ENCODE assay signal across 8 mouse cellular contexts in the genomic region with DNA sequence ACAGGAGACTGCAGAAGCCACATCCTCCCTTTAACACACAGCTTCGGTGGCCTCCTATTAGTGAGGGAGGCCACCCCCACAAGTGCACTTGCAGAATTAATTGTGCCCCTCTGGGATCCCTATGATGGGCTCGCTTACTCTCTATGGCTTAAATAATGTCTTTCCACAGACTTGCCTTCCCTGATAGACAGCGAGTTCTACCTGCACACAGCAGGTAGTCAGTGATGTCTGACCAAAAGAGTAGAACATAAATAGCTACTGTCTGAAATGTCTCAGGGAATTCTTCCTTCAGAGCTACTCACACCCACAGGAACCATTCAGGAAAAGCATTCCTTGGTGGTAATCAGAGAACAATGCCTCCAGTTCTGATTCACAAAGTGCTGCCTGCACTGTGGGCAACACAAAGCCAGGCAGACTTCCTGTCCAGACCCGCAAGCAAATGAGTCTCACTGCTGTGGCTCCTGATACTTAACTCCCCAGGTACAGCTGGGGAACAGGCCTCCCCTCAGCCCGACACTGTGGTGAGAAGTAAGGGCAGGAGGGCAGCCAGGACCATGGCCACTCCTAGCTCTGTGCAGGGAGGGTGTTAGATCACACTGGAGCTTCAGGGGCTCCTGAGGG. TPM values are rescaled to one million over a fixed set of nuclear protein-coding genes. Genes with fewer than 3 reads are reported as not detected.
DNase-seq lines count a peak whose midpoint lies in the region; ATAC-seq and TF ChIP-seq lines count a peak whose summit lies in the region.

No protein-coding gene starts in this region.

- H3K36me3 ChIP-seq in neural tube, embryonic 11.5 days (ENCODE audit: control insufficient read depth, insufficient read depth, low read length): no peaks in the 10 kb centered on the region
- H3K36me3 ChIP-seq in forebrain, embryonic 14.5 days (ENCODE audit: control insufficient read depth, insufficient read depth, low read length): no peaks in the 10 kb centered on the region
- no peaks in the 10 kb centered on the region; the same call in 1 of the 2 replicates for H3K36me3 ChIP-seq in limb, embryonic 14.5 days (ENCODE audit: control insufficient read depth, insufficient read depth, low read length)
- H3K36me3 ChIP-seq in stomach, embryonic 15.5 days: no peaks in the 10 kb centered on the region

- H3K4me2 ChIP-seq in neural tube, embryonic 11.5 days (ENCODE audit: low read depth): no peak overlapping the region
- no peak overlapping the region for H3K4me2 ChIP-seq in forebrain, embryonic 14.5 days (ENCODE audit: low read length)
- H3K4me2 ChIP-seq in limb, embryonic 14.5 days (replicated peaks; ENCODE audit: low read depth, low read length, severe bottlenecking): no peak overlapping the region
- H3K4me2 ChIP-seq in stomach, embryonic 15.5 days: no peak overlapping the region

- H3K9me3 ChIP-seq in neural tube, embryonic 11.5 days (ENCODE audit: control insufficient read depth, low read length): no peaks in the 10 kb centered on the region
- no peaks in the 10 kb centered on the region for H3K9me3 ChIP-seq in forebrain, embryonic 14.5 days (replicated peaks; ENCODE audit: control insufficient read depth, low read length)
- H3K9me3 ChIP-seq in limb, embryonic 14.5 days (ENCODE audit: control insufficient read depth, low read length): no peaks in the 10 kb centered on the region
- H3K9me3 ChIP-seq in stomach, embryonic 15.5 days: no peaks in the 10 kb centered on the region

- no peak overlapping the region for H3K4me3 ChIP-seq in neural tube, embryonic 11.5 days (ENCODE audit: low read depth, low read length)
- no peak overlapping the region for H3K4me3 ChIP-seq in forebrain, embryonic 14.5 days (ENCODE audit: low read depth, low read length)
- H3K4me3 ChIP-seq in limb, embryonic 14.5 days (replicated peaks; ENCODE audit: low read length): no peak overlapping the region
- H3K4me3 ChIP-seq in stomach, embryonic 15.5 days (replicated peaks): no peak overlapping the region

- H3K27ac ChIP-seq in neural tube, embryonic 11.5 days (ENCODE audit: low read depth, low read length): peak overlapping the region; percentile 53; the same call in 1 of the 2 replicates
- peak overlapping the region; percentile 83 for H3K27ac ChIP-seq in forebrain, embryonic 14.5 days (ENCODE audit: low read depth, low read length)
- 0 out of 2 replicates have a peak overlapping the region, but pooled peaks have one; percentile 49 for H3K27ac ChIP-seq in limb, embryonic 14.5 days (replicated peaks; ENCODE audit: low read depth, low read length)
- peak overlapping the region; percentile 70 for H3K27ac ChIP-seq in stomach, embryonic 15.5 days

- no peak for TF ChIP-seq POLR2A in limb, embryonic 14.5 days (IDR thresholded peaks at IDR 0.05; ENCODE audit: borderline replicate concordance, extremely low read depth, insufficient read depth, insufficient read length)

- H3K4me1 ChIP-seq in neural tube, embryonic 11.5 days (ENCODE audit: control insufficient read depth, insufficient read depth, low read length): peaks cover 10% of the 10 kb centered on the region; the same call in 1 of the 2 replicates
- peaks cover 24% of the 10 kb centered on the region for H3K4me1 ChIP-seq in forebrain, embryonic 14.5 days (ENCODE audit: control insufficient read depth, insufficient read depth, low read length)
- H3K4me1 ChIP-seq in limb, embryonic 14.5 days (ENCODE audit: control insufficient read depth, insufficient read depth, low read length): peaks cover 13% of the 10 kb centered on the region
- peaks cover 6% of the 10 kb centered on the region; the same call in 1 of the 2 replicates for H3K4me1 ChIP-seq in stomach, embryonic 15.5 days

- 38% methylated on average over 5 of the region's 5 CpGs for WGBS in neural tube, embryonic 11.5 days
- 8% methylated on average over 5 of the region's 5 CpGs for WGBS in forebrain, embryonic 14.5 days
- 46% methylated on average over 5 of the region's 5 CpGs for WGBS in limb, embryonic 14.5 days
- 57% methylated on average over 5 of the region's 5 CpGs for WGBS in stomach, embryonic 15.5 days

- peak overlapping the region; percentile 39 for H3K9ac ChIP-seq in neural tube, embryonic 11.5 days (ENCODE audit: low read length)
- H3K9ac ChIP-seq in forebrain, embryonic 14.5 days (ENCODE audit: low read length): peak overlapping the region; percentile 30; the same call in 1 of the 2 replicates
- peak overlapping the region; percentile 40 for H3K9ac ChIP-seq in limb, embryonic 14.5 days (ENCODE audit: low read depth, low read length, severe bottlenecking)
- H3K9ac ChIP-seq in stomach, embryonic 15.5 days: no peak overlapping the region

- no peak for ATAC-seq in neural tube, embryonic 11.5 days (ENCODE audit: insufficient read depth, low FRiP score, low TSS enrichment)
- ATAC-seq in forebrain, embryonic 14.5 days: peak; percentile 21; the same call in 1 of the 2 replicates
- no peak for ATAC-seq in limb, embryonic 14.5 days (ENCODE audit: low FRiP score, low read depth)
- ATAC-seq in stomach, embryonic 15.5 days (ENCODE audit: insufficient read depth, low FRiP score, low read depth): 0 out of 2 replicates have a peak, but pooled peaks have one; percentile 24
- no peak for ATAC-seq in megakaryocyte-erythroid progenitor cell, adult 5-6 weeks (replicated peaks; ENCODE audit: low FRiP score, low TSS enrichment, poor library complexity, severe bottlenecking)

- no peak for DNase-seq in neural tube, embryonic 11.5 days (ENCODE audit: low spot score)
- DNase-seq in neural tube, embryonic 10.5 days (ENCODE audit: extremely low spot score, low spot score): no peak
- DNase-seq in forebrain, embryonic 14.5 days (ENCODE audit: low spot score): peak; percentile 52
- no peak for DNase-seq in limb, embryonic 14.5 days (ENCODE audit: low spot score)
- DNase-seq in right cerebral cortex, adult 18-20 months: no peak
- no peak for DNase-seq in thymus, postnatal 0 days (ENCODE audit: low spot score)

- no peaks in the 10 kb centered on the region for H3K27me3 ChIP-seq in neural tube, embryonic 11.5 days (ENCODE audit: control insufficient read depth, insufficient read depth, low read length)
- no peaks in the 10 kb centered on the region for H3K27me3 ChIP-seq in forebrain, embryonic 14.5 days (replicated peaks; ENCODE audit: control insufficient read depth, insufficient read depth, low read length)
- no peaks in the 10 kb centered on the region for H3K27me3 ChIP-seq in limb, embryonic 14.5 days (ENCODE audit: control insufficient read depth, insufficient read depth, low read length)
- no peaks in the 10 kb centered on the region for H3K27me3 ChIP-seq in stomach, embryonic 15.5 days (replicated peaks)

RNA-seq across cellular contexts. Expression of a gene that starts 51.0 kb away (rescaled TPM):
- polyA plus RNA-seq in neural tube, embryonic 11.5 days (2014; fragmentation: Nextera tagmentation; extraction: Ambion mirVana): 19.1 and 21.2 TPM in 2 replicates
- 23.0 and 31.6 TPM in 2 replicates for polyA plus RNA-seq in forebrain, embryonic 14.5 days (2014; fragmentation: Nextera tagmentation; extraction: Ambion mirVana)
- 36.0 and 49.8 TPM in 2 replicates for polyA plus RNA-seq in limb, embryonic 14.5 days (2012; rRNA removed)
- polyA plus RNA-seq in limb, embryonic 14.5 days (2014; fragmentation: Nextera tagmentation; extraction: Ambion mirVana): 21.5 and 22.4 TPM in 2 replicates
- 24.1 and 24.6 TPM in 2 replicates for polyA plus RNA-seq in stomach, embryonic 15.5 days (2015; fragmentation: Nextera tagmentation; extraction: Ambion mirVana)
- polyA plus RNA-seq in thymus, postnatal 0 days (2015; fragmentation: Nextera tagmentation; extraction: Ambion mirVana): 12.7 and 17.6 TPM in 2 replicates
- total RNA-seq in megakaryocyte-erythroid progenitor cell, adult 5-6 weeks (2014; fragmentation: Nextera tagmentation): 15.9 and 19.0 TPM in 2 replicates
- 3.9 and 5.3 TPM in 2 replicates for total RNA-seq in megakaryocyte-erythroid progenitor cell, adult 5-6 weeks (2017)

RNA-seq across cellular contexts. Expression of a gene that starts 51.4 kb away (rescaled TPM):
- polyA plus RNA-seq in neural tube, embryonic 11.5 days (2014; fragmentation: Nextera tagmentation; extraction: Ambion mirVana): 0.69 and 1.4 TPM in 2 replicates
- polyA plus RNA-seq in forebrain, embryonic 14.5 days (2014; fragmentation: Nextera tagmentation; extraction: Ambion mirVana): 5.9 and 7.0 TPM in 2 replicates
- 1.9 and 2.5 TPM in 2 replicates for polyA plus RNA-seq in limb, embryonic 14.5 days (2012; rRNA removed)
- 1.3 and 2.9 TPM in 2 replicates for polyA plus RNA-seq in limb, embryonic 14.5 days (2014; fragmentation: Nextera tagmentation; extraction: Ambion mirVana)
- 1.2 and 1.6 TPM in 2 replicates for polyA plus RNA-seq in stomach, embryonic 15.5 days (2015; fragmentation: Nextera tagmentation; extraction: Ambion mirVana)
- polyA plus RNA-seq in thymus, postnatal 0 days (2015; fragmentation: Nextera tagmentation; extraction: Ambion mirVana): 3.6 and 4.5 TPM in 2 replicates
- total RNA-seq in megakaryocyte-erythroid progenitor cell, adult 5-6 weeks (2014; fragmentation: Nextera tagmentation): 0.68 TPM in 1 of 2 replicates, not detected in the other
- total RNA-seq in megakaryocyte-erythroid progenitor cell, adult 5-6 weeks (2017): 0.19 and 0.66 TPM in 2 replicates

Comparison
In these comparisons a context has a peak if more than half of its experiments do, and no peak if none do; other contexts are left out.
1. ATAC-seq: peak in forebrain, embryonic 14.5 days (single experiment) and stomach, embryonic 15.5 days (single experiment); none in neural tube, embryonic 11.5 days (single experiment), limb, embryonic 14.5 days (single experiment) and megakaryocyte-erythroid progenitor cell, adult 5-6 weeks (single experiment).
2. Peak in every context shown above with its lines, with median percentiles within 50 percentile points of each other: H3K27ac ChIP-seq.